Mouse (Mus musculus) erythroblast, embryonic 14.5 days (primary cell): ENCODE measurements around the gene Eif2d. TPM values are rescaled to one million over a fixed set of nuclear protein-coding genes. Genes with fewer than 3 reads are reported as not detected.

ENCODE experiments used
- H3K27me3 ChIP-seq: 2 replicates; pipeline ENCODE4 v1.6.1; 2012; ENCODE audit warnings: inconsistent platforms; ENCODE audit not compliant: control insufficient read depth
- H3K36me3 ChIP-seq: 2 replicates; pipeline ENCODE4 v1.6.1; 2012; ENCODE audit warnings: mild to moderate bottlenecking, inconsistent platforms; ENCODE audit not compliant: control insufficient read depth
- H3K4me1 ChIP-seq: 2 replicates; pipeline ENCODE4 v1.6.1; 2012; ENCODE audit warnings: inconsistent platforms; ENCODE audit not compliant: control insufficient read depth
- H3K4me3 ChIP-seq: replicated peaks from 2 replicates; pipeline ENCODE3; 2012; ENCODE audit warnings: moderate library complexity, mild to moderate bottlenecking, inconsistent platforms
- H3K9me3 ChIP-seq: 2 replicates; pipeline ENCODE4 v1.6.1; 2012; ENCODE audit warnings: low read length, inconsistent platforms, mixed read lengths; ENCODE audit not compliant: control insufficient read depth
- GATA1 ChIP-seq: IDR thresholded peaks from 2 replicates; pipeline ENCODE4 v1.6.1; 2012; ENCODE audit warnings: low read length, inconsistent platforms, mixed read lengths
- TAL1 ChIP-seq: IDR thresholded peaks from 3 replicates; pipeline ENCODE4 v1.6.1; 2012; ENCODE audit warnings: low read length, inconsistent platforms, mixed read lengths
- polyA plus RNA-seq: library from polyadenylated mRNA; stranded (reverse); fragments of >175 nt; gene quantifications from 2 replicates; pipeline ENCODE4 v1.2.3, GENCODE M21; 2012

Eif2d gene
- polyA plus RNA-seq, 1 experiment = 2.8 TPM

DNA sequence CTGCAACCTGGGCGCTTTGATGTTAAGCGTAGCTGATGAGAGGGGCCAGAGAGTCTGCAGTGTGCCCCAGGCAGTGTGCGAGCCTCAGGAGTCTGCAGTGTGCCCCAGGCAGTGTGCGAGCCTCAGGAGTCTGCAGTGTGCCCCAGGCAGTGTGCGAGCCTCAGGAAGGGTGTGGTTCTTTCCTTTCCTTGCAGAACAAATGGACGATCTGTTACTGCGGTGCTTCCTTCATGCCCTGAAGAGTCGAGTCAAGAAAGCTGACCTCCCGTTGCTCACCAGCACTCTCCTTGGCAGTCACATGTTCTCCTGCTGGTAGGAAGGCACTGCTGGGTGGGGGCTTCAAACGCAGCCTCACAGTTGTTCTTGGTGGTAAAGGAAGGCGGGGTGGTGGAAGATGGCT lies 8.1 kb downstream of the Eif2d start:
- no peak overlapping the region for H3K4me3 ChIP-seq
- H3K36me3 ChIP-seq = peaks cover 78% of the 10 kb centered on the region
- no peaks in the 10 kb centered on the region for H3K9me3 ChIP-seq
- peaks cover 7% of the 10 kb centered on the region for H3K4me1 ChIP-seq
- H3K27me3 ChIP-seq = no peaks in the 10 kb centered on the region
- TF ChIP-seq TAL1 (no peak), GATA1 (no peak)

DNA sequence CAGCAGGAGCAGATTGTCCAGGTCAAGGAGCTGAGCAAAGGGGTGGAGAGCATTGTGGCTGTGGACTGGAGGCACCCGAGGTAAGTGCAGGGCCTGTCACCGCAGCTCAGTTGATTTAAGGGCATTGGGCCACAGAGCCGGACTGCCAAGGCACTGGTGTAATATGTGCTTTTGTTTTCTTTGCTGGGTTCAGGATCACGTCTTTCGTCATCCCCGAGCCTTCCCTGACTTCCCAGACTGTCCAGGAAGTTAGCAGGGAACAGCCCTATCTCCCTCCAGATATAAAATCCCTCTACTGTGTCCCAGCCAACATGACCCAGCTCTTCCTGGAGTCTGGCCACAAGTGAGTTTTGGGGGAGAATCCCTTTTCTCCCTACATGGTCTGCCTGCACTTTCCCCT lies 11.4 kb downstream of the Eif2d start:
- H3K36me3 ChIP-seq = peaks cover 94% of the 10 kb centered on the region

GRCm38 (mm10) chr1:131167612-131168011 lies 14.6 kb downstream of the Eif2d start:
- Histone ChIP-seq H3K36me3 (peaks cover 98% of the 10 kb centered on the region), H3K4me3 (no peak overlapping the region), H3K27me3 (no peaks in the 10 kb centered on the region), H3K9me3 (no peaks in the 10 kb centered on the region), H3K4me1 (0 out of 2 replicates have a peak, but pooled peaks cover 1% of the 10 kb centered on the region)
- TF ChIP-seq TAL1 (no peak), GATA1 (no peak)

More for the DNA sequence above, 11.4 kb downstream of the Eif2d start:
- TF ChIP-seq TAL1 = no peak
- no peak for TF ChIP-seq GATA1
- Histone ChIP-seq H3K9me3 (no peaks in the 10 kb centered on the region), H3K27me3 (no peaks in the 10 kb centered on the region), H3K4me3 (no peak overlapping the region), H3K4me1 (peaks cover 7% of the 10 kb centered on the region)

DNA sequence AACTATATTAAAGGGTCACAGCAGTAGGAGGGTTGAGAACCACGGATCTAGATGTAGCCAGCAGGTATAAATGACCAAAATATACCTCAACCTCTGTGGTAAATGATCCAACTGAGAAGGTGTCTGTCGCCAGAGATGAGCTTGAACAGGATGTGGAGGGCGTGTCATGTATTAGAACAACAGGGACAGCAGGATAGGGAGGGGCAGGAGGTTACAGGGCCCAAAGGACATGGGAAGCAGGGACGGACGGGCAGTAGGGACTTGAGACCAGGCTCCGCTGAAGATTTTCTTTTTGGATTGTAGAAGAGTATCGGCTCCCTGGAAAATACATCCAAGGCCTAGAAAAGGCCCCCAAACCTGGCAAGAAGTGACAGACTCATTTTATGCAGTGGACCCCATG lies 20.0 kb downstream of the Eif2d start:
- peaks cover 97% of the 10 kb centered on the region for H3K36me3 ChIP-seq
- TF ChIP-seq TAL1 (no peak), GATA1 (no peak)
- no peaks in the 10 kb centered on the region for H3K27me3 ChIP-seq
- no peak overlapping the region for H3K4me3 ChIP-seq
- H3K4me1 ChIP-seq = 0 out of 2 replicates have a peak, but pooled peaks cover 1% of the 10 kb centered on the region
- H3K9me3 ChIP-seq = no peaks in the 10 kb centered on the region

DNA sequence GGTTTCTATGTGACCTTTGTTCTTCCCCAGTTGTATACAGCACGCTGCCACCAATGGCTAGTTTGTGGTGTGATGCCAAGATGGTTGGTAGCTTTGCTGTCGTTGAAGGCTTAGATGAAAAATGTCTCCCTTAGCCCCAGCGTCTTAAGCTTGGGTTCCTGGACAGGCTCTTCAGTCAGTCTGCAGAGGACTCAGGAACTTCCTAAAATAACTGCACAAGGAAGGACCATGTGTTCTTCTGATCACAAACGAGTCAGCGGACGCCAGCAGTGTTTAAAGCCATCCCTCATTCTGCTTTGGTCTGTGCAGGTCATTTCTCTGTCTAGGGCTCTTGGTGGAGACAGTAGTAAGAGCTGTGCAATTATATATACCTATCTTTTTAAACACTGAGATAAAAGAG lies 20.8 kb downstream of the Eif2d start:
- Histone ChIP-seq H3K9me3 (no peaks in the 10 kb centered on the region), H3K4me3 (no peak overlapping the region), H3K36me3 (peaks cover 97% of the 10 kb centered on the region), H3K4me1 (0 out of 2 replicates have a peak, but pooled peaks cover 1% of the 10 kb centered on the region), H3K27me3 (no peaks in the 10 kb centered on the region)
- TF ChIP-seq GATA1 = no peak
- no peak for TF ChIP-seq TAL1

DNA sequence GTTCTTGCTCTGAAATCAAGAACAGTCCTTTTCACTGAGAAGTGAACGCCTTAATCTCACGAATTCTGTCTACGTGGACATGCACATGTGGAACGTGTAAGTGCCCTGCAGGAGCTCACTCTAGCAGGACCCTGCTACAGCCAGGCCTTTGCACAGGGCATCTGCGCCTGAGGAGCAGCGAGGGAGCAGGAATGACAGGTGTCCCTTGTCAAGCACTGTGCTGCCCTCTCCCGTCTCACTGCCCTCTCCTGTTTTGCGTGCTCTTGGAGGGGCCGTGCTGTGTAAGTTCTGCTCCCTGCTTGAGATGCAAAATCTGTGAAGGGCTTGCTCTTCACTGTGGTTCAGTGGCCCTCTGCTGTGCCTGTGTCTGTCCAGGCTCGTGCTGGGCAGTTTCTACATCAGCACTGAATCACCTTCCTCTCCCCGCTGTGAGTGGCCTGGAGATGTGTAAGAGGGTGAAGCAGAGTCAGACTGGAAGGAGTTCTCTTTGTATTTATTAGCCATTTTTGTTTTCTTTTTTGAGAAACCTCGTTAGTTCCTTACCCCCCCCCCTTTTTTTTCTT lies 21.4 kb downstream of the Eif2d start:
- no peaks in the 10 kb centered on the region for H3K9me3 ChIP-seq
- no peak overlapping the region for H3K4me3 ChIP-seq
- TF ChIP-seq GATA1 (no peak), TAL1 (no peak)
- H3K27me3 ChIP-seq = no peaks in the 10 kb centered on the region
- 0 out of 2 replicates have a peak, but pooled peaks cover 1% of the 10 kb centered on the region for H3K4me1 ChIP-seq
- H3K36me3 ChIP-seq = peaks cover 93% of the 10 kb centered on the region

DNA sequence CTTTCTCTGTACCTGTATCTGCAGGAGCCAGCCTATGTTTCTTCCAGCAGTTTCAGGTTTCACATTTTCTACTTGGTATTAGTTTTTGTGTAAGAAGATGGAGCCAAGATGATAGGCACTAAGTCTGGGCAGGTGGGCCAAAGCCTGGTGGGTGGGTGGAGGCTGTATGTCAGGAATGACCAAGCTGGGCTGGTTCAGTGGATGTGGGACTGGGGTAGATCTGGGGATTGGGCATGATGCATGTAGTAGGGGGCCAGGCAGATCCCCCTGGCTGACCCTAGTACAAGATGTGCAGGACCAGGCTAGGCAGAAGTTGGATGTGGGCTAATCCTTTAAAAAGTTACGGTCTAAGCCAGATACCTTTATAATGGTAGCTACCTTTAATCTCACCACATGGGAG lies 22.2 kb downstream of the Eif2d start:
- Histone ChIP-seq H3K4me3 (no peak overlapping the region), H3K36me3 (peaks cover 91% of the 10 kb centered on the region)
- no peak for TF ChIP-seq GATA1
- TF ChIP-seq TAL1 = no peak

DNA sequence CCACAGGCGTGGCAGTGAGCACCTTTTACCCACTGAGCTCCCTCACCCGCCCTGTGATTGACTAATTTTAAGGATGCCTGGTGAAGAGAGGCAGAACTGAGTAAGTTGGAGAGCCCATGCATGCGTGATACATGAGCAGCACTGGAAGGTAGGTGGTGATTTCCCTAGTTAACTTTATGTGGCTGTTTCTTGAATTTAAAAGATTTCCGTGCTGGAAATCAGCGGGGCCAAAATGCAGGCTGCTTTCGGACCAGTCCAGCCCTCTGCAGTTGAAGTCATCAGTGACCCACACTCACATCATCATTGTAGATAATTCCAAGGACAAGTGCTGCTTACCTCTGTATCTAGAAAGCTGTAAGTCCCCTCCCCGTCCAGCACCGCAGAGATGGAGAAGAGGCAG lies 22.8 kb downstream of the Eif2d start:
- H3K4me1 ChIP-seq = no peaks in the 10 kb centered on the region; the same call in 1 of the 2 replicates
- H3K36me3 ChIP-seq = peaks cover 90% of the 10 kb centered on the region
- no peak overlapping the region for H3K4me3 ChIP-seq
- no peaks in the 10 kb centered on the region for H3K27me3 ChIP-seq
- TF ChIP-seq TAL1 (no peak), GATA1 (no peak)
- no peaks in the 10 kb centered on the region for H3K9me3 ChIP-seq

More for the DNA sequence above, 22.2 kb downstream of the Eif2d start:
- H3K4me1 ChIP-seq = no peaks in the 10 kb centered on the region
- H3K9me3 ChIP-seq = no peaks in the 10 kb centered on the region
- H3K27me3 ChIP-seq = no peaks in the 10 kb centered on the region

- no peak overlapping the region for H3K4me3 ChIP-seq
- TF ChIP-seq GATA1 = no peak
- no peak for TF ChIP-seq TAL1
- no peaks in the 10 kb centered on the region for H3K27me3 ChIP-seq
- H3K4me1 ChIP-seq = no peaks in the 10 kb centered on the region; the same call in none of the 2 replicates
- H3K9me3 ChIP-seq = no peaks in the 10 kb centered on the region
- H3K36me3 ChIP-seq = peaks cover 78% of the 10 kb centered on the region
Measured at GRCm38 (mm10) chr1:131177249-131177648, 24.3 kb downstream of the Eif2d start.

DNA sequence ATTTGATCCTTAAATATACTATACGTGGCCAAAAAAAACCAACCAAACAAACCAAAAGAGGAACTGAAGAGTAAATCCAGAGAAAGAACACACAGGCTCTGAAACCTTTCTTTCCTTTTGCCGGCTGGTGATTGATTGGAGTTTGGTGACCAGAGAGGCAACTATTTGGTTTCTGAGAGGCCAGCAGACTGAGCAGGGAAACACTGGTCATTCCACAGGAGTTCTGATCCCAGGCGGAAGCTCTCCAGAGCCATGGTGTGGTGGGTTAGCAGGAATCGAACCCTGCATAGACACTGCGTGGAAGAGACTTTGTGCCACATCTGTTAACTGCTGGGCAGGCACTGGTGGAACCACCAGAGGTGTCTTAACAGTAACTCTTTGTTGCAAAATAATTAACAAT lies 25.1 kb downstream of the Eif2d start:
- H3K36me3 ChIP-seq = peaks cover 70% of the 10 kb centered on the region

More for the DNA sequence above, 25.1 kb downstream of the Eif2d start:
- no peaks in the 10 kb centered on the region for H3K9me3 ChIP-seq
- no peaks in the 10 kb centered on the region for H3K27me3 ChIP-seq
- TF ChIP-seq TAL1 (no peak), GATA1 (no peak)
- no peak overlapping the region for H3K4me3 ChIP-seq
- no peaks in the 10 kb centered on the region; the same call in none of the 2 replicates for H3K4me1 ChIP-seq
